Mouse (Mus musculus) olfactory bulb, adult 2 months (tissue): ENCODE data around the gene Dnajc16. TPM values are rescaled to one million over a fixed set of nuclear protein-coding genes. Genes with fewer than 3 reads are reported as not detected.

ENCODE experiments used
- H3K27ac ChIP-seq: fragments of 200-500 bp; 2 replicates; pipeline ENCODE4 v1.5.1; 2012; ENCODE audit warnings: low read depth, low read length; ENCODE audit not compliant: insufficient read depth
- H3K4me1 ChIP-seq: fragments of 200-500 bp; 2 replicates; pipeline ENCODE4 v1.6.1; 2012; ENCODE audit warnings: low read length; ENCODE audit not compliant: control insufficient read depth, insufficient read depth
- H3K4me3 ChIP-seq: fragments of 200-500 bp; 2 replicates; pipeline ENCODE4 v1.5.1; 2012; ENCODE audit warnings: mild to moderate bottlenecking, low read depth, low read length, moderate library complexity; ENCODE audit not compliant: insufficient read depth
- CTCF ChIP-seq: fragments of 200-500 bp; IDR thresholded peaks from 2 replicates; pipeline ENCODE4 v1.5.1; 2012; ENCODE audit warnings: low read depth, mild to moderate bottlenecking, low read length, moderate library complexity; ENCODE audit not compliant: insufficient read depth
- POLR2A ChIP-seq: fragments of 200-500 bp; IDR thresholded peaks from 2 replicates; pipeline ENCODE4 v1.6.1; 2012; ENCODE audit warnings: mild to moderate bottlenecking, low read depth, low read length, moderate library complexity; ENCODE audit not compliant: insufficient read depth
- WGBS: fragments of 180-500 bp; shearing (Covaris S2); methylation state at CpG from one replicate; pipeline ENCODE4 v1.1.7; 2018; 5-methylcytosine and 5-hydroxymethylcytosine counted together
- polyA plus RNA-seq: library from polyadenylated mRNA; stranded (reverse); fragments of >200 nt; gene quantifications from 2 replicates; pipeline ENCODE4 v1.2.4, GENCODE M21; 2012; ENCODE audit warnings: low replicate concordance; ENCODE audit not compliant: missing spikeins, insufficient read depth, insufficient read length

Gene Dnajc16
- polyA plus RNA-seq, 1 experiment, result not detected

- TF ChIP-seq CTCF (no peak), POLR2A (no peak)
- WGBS, result 81% methylated on average over 10 of the region's 10 CpGs
Measured at GRCm38 (mm10) chr4:141822089-141822488, 31.4 kb upstream of the Dnajc16 start.

GRCm38 (mm10) chr4:141821178-141821577 lies 30.4 kb upstream of the Dnajc16 start:
- WGBS, result 88% methylated on average over 3 of the region's 3 CpGs
- TF ChIP-seq CTCF, result no peak
- TF ChIP-seq POLR2A, result no peak
- Histone ChIP-seq H3K27ac (no peak overlapping the region), H3K4me3 (no peak overlapping the region), H3K4me1 (peaks cover 3% of the 10 kb centered on the region; the same call in 1 of the 2 replicates)

More at GRCm38 (mm10) chr4:141822089-141822488, 31.4 kb upstream of the Dnajc16 start:
- Histone ChIP-seq H3K4me1 (no peaks in the 10 kb centered on the region), H3K4me3 (no peak overlapping the region), H3K27ac (no peak overlapping the region)

- WGBS, result 94% methylated on average over 7 of the region's 7 CpGs
- Histone ChIP-seq H3K27ac (no peak overlapping the region), H3K4me3 (no peak overlapping the region)
Measured at GRCm38 (mm10) chr4:141819316-141819715, 28.6 kb upstream of the Dnajc16 start.

GRCm38 (mm10) chr4:141818861-141819260 lies 28.1 kb upstream of the Dnajc16 start:
- H3K4me3 ChIP-seq, result no peak overlapping the region
- H3K4me1 ChIP-seq, result peaks cover 3% of the 10 kb centered on the region; the same call in 1 of the 2 replicates
- WGBS, result 93% methylated on average over 13 of the region's 13 CpGs
- H3K27ac ChIP-seq, result no peak overlapping the region
- TF ChIP-seq CTCF (no peak), POLR2A (no peak)

More at GRCm38 (mm10) chr4:141819316-141819715, 28.6 kb upstream of the Dnajc16 start:
- peaks cover 3% of the 10 kb centered on the region; the same call in 1 of the 2 replicates for H3K4me1 ChIP-seq
- TF ChIP-seq POLR2A, result no peak
- no peak for TF ChIP-seq CTCF

- H3K4me1 ChIP-seq, result peaks cover 3% of the 10 kb centered on the region; the same call in 1 of the 2 replicates
- no peak overlapping the region for H3K4me3 ChIP-seq
- no peak overlapping the region for H3K27ac ChIP-seq
- 71% methylated on average over 10 of the region's 10 CpGs for WGBS
- TF ChIP-seq POLR2A (no peak), CTCF (no peak)
Measured at GRCm38 (mm10) chr4:141817706-141818105, 27.0 kb upstream of the Dnajc16 start.

GRCm38 (mm10) chr4:141816776-141817655 lies 26.3 kb upstream of the Dnajc16 start:
- H3K27ac ChIP-seq, result no peak overlapping the region
- TF ChIP-seq CTCF, result no peak
- no peak for TF ChIP-seq POLR2A
- no peak overlapping the region for H3K4me3 ChIP-seq
- peaks cover 3% of the 10 kb centered on the region; the same call in 1 of the 2 replicates for H3K4me1 ChIP-seq
- WGBS, result 47% methylated on average over 14 of the region's 14 CpGs

GRCm38 (mm10) chr4:141816267-141816666 lies 25.5 kb upstream of the Dnajc16 start:
- whole genome bisulfite sequencing, result 91% methylated on average over 7 of the region's 7 CpGs
- TF ChIP-seq POLR2A (no peak), CTCF (no peak)
- Histone ChIP-seq H3K4me1 (peaks cover 3% of the 10 kb centered on the region; the same call in 1 of the 2 replicates), H3K27ac (no peak overlapping the region), H3K4me3 (no peak overlapping the region)

GRCm38 (mm10) chr4:141811375-141811774 lies 20.6 kb upstream of the Dnajc16 start:
- no peaks in the 10 kb centered on the region for H3K4me1 ChIP-seq
- 98% methylated on average over 7 of the region's 7 CpGs for WGBS

GRCm38 (mm10) chr4:141810975-141811374 lies 20.2 kb upstream of the Dnajc16 start:
- WGBS, result 98% methylated on average over 2 of the region's 2 CpGs
- TF ChIP-seq CTCF (no peak), POLR2A (no peak)
- no peaks in the 10 kb centered on the region for H3K4me1 ChIP-seq

More at GRCm38 (mm10) chr4:141811375-141811774, 20.6 kb upstream of the Dnajc16 start:
- Histone ChIP-seq H3K4me3 (no peak overlapping the region), H3K27ac (no peak overlapping the region)
- TF ChIP-seq POLR2A (no peak), CTCF (no peak)

GRCm38 (mm10) chr4:141809850-141810464 lies 19.2 kb upstream of the Dnajc16 start:
- WGBS, result 63% methylated on average over 8 of the region's 8 CpGs
- Histone ChIP-seq H3K4me3 (no peak overlapping the region), H3K4me1 (no peaks in the 10 kb centered on the region), H3K27ac (no peak overlapping the region)
- 0 out of 2 replicates have a peak, but pooled peaks have one; percentile 14 for TF ChIP-seq CTCF
- no peak for TF ChIP-seq POLR2A

More at GRCm38 (mm10) chr4:141810975-141811374, 20.2 kb upstream of the Dnajc16 start:
- Histone ChIP-seq H3K27ac (no peak overlapping the region), H3K4me3 (no peak overlapping the region)
